Mouse (Mus musculus): ENCODE data around the gene Lin7a. TPM values are rescaled to one million over a fixed set of nuclear protein-coding genes. Genes with fewer than 3 reads are reported as not detected.

Gene Lin7a
- polyA plus RNA-seq, 1 experiment from 2014 or later, result 1.0 TPM

DNA sequence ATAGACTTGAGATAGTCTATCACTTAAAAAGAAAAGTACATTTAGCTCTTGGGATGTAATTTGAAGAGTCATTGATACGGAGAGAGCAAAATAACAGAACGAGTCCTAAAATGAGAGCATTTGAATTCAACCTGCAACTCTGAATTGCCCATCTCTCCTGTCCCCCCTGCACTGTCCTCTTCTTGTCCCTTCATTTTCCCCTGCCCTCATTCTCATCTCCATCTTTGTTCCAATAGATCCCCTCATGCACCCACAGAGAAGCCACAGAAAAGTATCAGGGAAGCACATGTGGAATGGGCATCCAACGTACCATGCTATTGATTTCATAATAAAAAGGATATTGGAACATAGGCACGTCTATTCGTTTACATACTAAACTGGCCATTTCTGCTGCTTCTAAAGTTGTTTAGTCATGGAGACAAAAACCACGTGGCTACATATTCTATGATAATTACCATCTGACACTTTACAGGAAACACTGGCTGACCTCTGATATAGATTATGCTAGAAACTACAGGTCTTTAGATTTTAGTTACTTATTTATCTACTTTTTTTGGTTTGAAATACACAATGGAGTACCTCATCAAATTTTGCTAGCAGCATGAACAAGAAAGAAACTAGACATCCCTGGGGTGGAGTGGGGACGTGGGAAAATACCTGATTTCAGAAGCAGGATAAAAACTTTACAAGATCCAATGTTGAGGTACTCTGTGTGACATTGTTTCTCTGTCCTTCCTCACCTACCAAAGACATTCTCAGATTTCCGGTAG, 41.2 kb upstream of the Lin7a start:
- Histone ChIP-seq H3K9ac (no peak overlapping the region), H3K27ac (no peak overlapping the region), H3K4me1 (replicated peaks) (no peaks in the 10 kb centered on the region), H3K4me2 (no peak overlapping the region), H3K9me3 (replicated peaks) (no peaks in the 10 kb centered on the region), H3K36me3 (no peaks in the 10 kb centered on the region), H3K27me3 (no peaks in the 10 kb centered on the region), H3K4me3 (replicated peaks) (no peak overlapping the region)
- 59% methylated on average over 8 of the region's 8 CpGs for WGBS (ENCODE audit: insufficient replicate concordance)
- ATAC-seq (ENCODE audit: low read depth) (no peak), DNase-seq (no peak)

DNA sequence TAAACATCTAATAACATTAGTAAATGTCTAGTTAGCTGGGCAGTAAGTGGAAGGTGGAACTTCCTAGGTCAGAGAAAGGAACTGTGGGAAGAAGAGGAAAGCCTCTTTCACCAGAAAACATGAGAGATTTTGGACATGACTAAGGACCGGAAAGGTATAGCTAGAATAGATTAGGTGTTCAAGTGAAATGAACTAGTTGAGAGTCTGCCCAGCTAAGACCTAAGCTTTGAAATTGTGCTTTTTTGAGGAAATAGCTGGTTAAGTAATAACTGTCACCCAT, 40.7 kb upstream of the Lin7a start:
- Histone ChIP-seq H3K9me3 (replicated peaks) (no peaks in the 10 kb centered on the region), H3K27ac (no peak overlapping the region), H3K4me3 (replicated peaks) (no peak overlapping the region), H3K4me2 (no peak overlapping the region), H3K4me1 (replicated peaks) (no peaks in the 10 kb centered on the region), H3K27me3 (no peaks in the 10 kb centered on the region), H3K9ac (no peak overlapping the region), H3K36me3 (no peaks in the 10 kb centered on the region)
- 81% methylated on average over 1 of the region's 1 CpGs for WGBS (ENCODE audit: insufficient replicate concordance)
- DNase-seq, result no peak
- ATAC-seq (ENCODE audit: low read depth), result no peak

DNA sequence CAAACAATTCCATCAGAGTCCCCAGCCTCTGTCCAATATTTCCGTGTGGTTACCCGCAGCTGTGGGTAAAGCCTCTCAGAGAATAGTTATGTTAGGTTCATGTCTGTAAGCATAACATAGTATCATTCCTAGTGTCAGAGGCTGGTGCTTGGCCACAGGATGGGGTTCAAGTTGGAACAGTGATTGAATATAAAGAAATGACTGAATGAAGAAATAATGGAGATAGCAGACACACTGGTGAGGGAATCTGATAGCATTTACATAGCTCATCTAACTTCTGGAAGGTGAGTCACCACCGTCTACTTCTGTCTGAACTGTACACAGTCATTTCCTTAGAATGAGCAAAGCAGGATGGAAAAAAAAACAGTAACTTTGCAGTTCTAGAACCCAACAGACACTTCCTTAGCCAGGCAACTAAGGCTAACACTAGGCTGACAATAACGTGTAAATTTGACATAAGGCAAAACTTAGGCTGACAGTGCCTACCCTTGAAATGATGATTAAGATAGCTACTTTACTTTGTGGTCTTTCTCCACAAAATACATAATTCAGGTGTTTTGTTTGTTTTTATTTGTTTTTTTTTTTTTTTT, 40.0 kb upstream of the Lin7a start:
- H3K27me3 ChIP-seq, result no peaks in the 10 kb centered on the region
- no peak overlapping the region for H3K4me3 ChIP-seq (replicated peaks)
- H3K4me1 ChIP-seq (replicated peaks), result no peaks in the 10 kb centered on the region
- DNase-seq (no peak), ATAC-seq (ENCODE audit: low read depth) (no peak)
- no peaks in the 10 kb centered on the region for H3K9me3 ChIP-seq (replicated peaks)
- no peak overlapping the region for H3K9ac ChIP-seq
- no peaks in the 10 kb centered on the region for H3K36me3 ChIP-seq
- 64% methylated on average over 4 of the region's 4 CpGs for WGBS (ENCODE audit: insufficient replicate concordance)
- no peak overlapping the region for H3K27ac ChIP-seq
- H3K4me2 ChIP-seq, result no peak overlapping the region

DNA sequence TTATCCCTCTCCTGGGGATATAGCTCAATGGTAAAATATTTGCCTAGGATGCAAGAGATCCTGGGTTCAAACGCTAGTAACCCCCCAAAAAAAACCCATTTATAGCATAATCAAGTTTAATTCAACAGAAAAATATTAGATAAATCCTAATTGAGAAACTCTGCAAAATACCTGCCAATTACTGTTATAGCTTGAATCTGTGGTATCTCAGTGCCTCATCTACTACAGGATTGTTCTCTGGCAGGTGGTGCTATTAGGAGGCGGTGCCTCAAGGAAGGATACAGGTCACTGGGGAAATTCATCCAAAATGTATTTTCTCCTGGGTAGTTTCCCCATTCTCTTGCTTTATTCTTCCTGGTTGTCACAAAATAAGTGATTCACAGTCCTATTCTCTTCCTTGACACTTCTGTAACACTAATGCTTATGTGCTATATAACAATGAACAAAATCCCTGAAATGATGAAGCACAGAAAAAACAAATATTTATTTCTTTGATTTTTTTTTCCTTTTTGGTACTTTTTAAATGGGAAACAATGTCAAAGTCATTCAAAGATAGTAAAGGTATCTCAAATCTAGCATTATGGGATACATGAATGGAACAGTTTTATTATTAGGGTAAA, 38.9 kb upstream of the Lin7a start:
- Histone ChIP-seq H3K4me3 (replicated peaks) (no peak overlapping the region), H3K9ac (no peak overlapping the region), H3K27me3 (no peaks in the 10 kb centered on the region), H3K4me1 (replicated peaks) (no peaks in the 10 kb centered on the region), H3K9me3 (replicated peaks) (no peaks in the 10 kb centered on the region), H3K36me3 (no peaks in the 10 kb centered on the region), H3K27ac (no peak overlapping the region), H3K4me2 (no peak overlapping the region)
- ATAC-seq (ENCODE audit: low read depth) (no peak), DNase-seq (no peak)
- WGBS (ENCODE audit: insufficient replicate concordance), result 75% methylated on average over 2 of the region's 2 CpGs

DNA sequence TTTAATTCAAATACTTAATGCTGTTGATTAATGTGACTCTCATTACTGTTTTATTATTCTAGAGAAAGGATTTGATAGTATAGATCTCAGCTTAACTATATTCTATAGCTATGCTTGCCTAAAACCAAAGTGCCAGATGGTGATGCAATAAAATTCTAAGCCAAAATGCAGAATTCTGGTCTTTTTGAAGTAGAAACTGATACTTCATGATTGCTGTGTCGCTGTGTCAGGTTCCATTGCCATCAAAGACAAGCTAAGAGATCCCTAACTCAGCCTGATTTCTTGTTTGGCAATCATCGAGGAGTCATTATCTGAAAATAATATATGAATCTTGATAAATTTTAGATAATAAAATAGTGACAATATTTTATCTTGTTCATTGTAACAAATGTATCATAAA, 38.3 kb upstream of the Lin7a start:
- no peak overlapping the region for H3K4me2 ChIP-seq
- ATAC-seq (ENCODE audit: low read depth) (no peak), DNase-seq (no peak)
- no peak overlapping the region for H3K9ac ChIP-seq
- no peak overlapping the region for H3K4me3 ChIP-seq (replicated peaks)
- no peaks in the 10 kb centered on the region for H3K36me3 ChIP-seq
- 59% methylated on average over 2 of the region's 2 CpGs for WGBS (ENCODE audit: insufficient replicate concordance)
- no peaks in the 10 kb centered on the region for H3K4me1 ChIP-seq (replicated peaks)
- H3K27ac ChIP-seq, result no peak overlapping the region
- H3K27me3 ChIP-seq, result no peaks in the 10 kb centered on the region
- H3K9me3 ChIP-seq (replicated peaks), result no peaks in the 10 kb centered on the region

DNA sequence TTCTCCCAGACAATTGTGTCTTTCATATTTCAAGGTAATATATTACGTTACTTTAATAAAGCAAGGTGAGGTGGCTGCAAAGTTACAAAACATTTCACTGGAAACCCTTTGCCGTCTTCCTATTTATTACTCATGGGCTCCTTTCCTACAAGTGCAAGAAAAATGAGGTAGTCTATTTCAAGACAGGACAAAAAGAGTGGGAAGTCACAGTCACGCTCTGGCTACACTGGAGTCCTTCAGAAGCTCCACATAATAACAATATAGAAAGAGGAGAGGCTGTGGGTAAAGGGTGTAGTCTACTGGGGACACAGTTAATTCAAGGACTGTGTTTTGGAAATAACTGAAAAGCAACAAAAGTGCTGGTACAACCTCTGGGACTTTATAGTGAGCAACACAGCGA, 37.7 kb upstream of the Lin7a start:
- WGBS (ENCODE audit: insufficient replicate concordance), result 66% methylated on average over 4 of the region's 4 CpGs
- no peak overlapping the region for H3K27ac ChIP-seq
- H3K9ac ChIP-seq, result no peak overlapping the region
- ATAC-seq (ENCODE audit: low read depth) (no peak), DNase-seq (no peak)
- H3K4me3 ChIP-seq (replicated peaks), result no peak overlapping the region
- no peak overlapping the region for H3K4me2 ChIP-seq
- no peaks in the 10 kb centered on the region for H3K27me3 ChIP-seq
- H3K36me3 ChIP-seq, result no peaks in the 10 kb centered on the region
- no peaks in the 10 kb centered on the region for H3K4me1 ChIP-seq (replicated peaks)
- H3K9me3 ChIP-seq (replicated peaks), result no peaks in the 10 kb centered on the region

DNA sequence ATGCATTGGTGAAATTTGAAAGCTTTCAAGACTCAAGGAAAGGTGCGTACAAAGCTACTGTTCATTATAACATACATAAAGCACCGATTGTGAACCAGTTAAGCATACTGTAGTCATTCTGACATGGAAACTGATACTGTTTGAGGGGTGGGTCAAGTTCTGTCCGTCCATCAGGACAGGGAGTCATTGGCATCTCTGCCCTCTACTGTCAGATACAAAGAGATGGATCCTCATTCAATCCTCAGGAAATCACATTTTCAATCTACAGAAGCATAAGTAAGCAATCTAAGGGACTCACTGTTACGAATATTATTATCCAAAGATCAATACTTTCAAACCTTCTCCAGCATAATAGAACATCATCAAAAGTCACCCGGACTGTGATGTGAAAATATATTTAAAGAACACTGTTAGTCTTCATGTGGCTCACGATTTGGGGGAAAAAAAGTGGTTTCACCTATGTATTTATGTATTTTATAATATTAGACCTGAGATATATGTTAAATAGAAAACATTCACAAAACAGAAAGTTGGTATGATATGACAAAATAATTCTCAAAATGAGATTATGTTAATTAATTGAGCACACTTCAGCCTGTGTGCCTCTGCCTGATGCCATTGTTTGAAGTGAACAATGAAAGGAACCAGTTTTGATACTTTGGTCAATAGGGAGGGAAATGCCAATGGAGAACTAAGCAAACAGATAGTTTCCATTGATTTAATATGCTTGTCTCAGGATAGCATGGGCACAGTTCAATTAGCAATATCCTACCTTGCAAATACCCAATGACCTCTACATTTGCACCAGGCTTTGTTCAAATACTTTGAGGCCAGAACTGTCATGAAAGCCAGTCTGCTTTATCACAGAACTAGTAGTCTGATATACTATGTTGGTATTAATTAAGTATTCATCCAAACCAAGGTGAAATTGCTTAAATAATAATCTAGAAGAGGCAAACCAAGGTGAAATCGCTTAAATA, 36.8 kb upstream of the Lin7a start:
- Histone ChIP-seq H3K4me3 (replicated peaks) (no peak overlapping the region), H3K36me3 (no peaks in the 10 kb centered on the region), H3K9ac (no peak overlapping the region), H3K4me1 (replicated peaks) (no peaks in the 10 kb centered on the region), H3K4me2 (no peak overlapping the region), H3K27me3 (no peaks in the 10 kb centered on the region), H3K9me3 (replicated peaks) (no peaks in the 10 kb centered on the region), H3K27ac (no peak overlapping the region)
- 56% methylated on average over 7 of the region's 7 CpGs for WGBS (ENCODE audit: insufficient replicate concordance)
- ATAC-seq (ENCODE audit: low read depth) (no peak), DNase-seq (no peak)

DNA sequence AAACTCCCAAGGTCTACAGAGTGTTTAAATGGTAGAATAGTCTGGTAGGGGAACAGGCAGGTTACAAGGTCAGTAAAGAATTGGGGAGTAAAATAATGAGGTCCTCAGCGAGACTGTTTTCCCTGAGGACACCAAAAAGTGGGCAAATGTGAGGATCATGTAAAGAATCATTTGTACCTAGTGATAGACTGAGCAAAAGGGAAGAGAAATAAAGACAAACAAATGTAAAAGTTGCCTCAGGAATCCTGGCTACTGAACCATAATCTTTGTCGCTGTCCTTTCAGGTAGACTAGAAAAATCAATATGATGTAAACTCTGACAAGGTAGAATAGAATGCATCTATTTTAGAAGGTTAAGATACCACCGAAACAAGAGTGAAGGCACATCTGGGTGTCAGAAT, 36.0 kb upstream of the Lin7a start:
- ATAC-seq (ENCODE audit: low read depth) (no peak), DNase-seq (no peak)
- Histone ChIP-seq H3K36me3 (no peaks in the 10 kb centered on the region), H3K9me3 (replicated peaks) (no peaks in the 10 kb centered on the region), H3K27me3 (no peaks in the 10 kb centered on the region), H3K4me2 (no peak overlapping the region), H3K27ac (no peak overlapping the region), H3K4me1 (replicated peaks) (no peaks in the 10 kb centered on the region), H3K9ac (no peak overlapping the region), H3K4me3 (replicated peaks) (no peak overlapping the region)
- 58% methylated on average over 3 of the region's 3 CpGs for WGBS (ENCODE audit: insufficient replicate concordance)

DNA sequence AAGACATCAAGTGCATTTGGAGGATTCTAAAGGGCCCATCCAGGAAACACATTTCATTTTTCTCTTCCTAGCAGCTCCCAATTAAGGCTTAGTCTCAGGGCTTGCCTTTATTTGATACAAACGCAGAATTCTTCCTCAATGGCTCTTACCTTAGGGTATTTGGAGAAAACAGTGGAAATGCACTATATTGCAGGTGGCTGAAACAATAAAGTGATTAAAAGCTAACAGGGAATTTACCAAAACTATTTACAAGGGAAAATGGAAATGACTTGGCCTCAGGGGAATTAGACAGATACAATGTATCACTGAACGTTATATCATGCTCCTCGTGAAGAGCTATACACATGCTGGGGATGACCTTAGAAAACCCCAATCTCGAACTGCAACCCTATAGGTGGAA, 35.3 kb upstream of the Lin7a start:
- Histone ChIP-seq H3K4me2 (no peak overlapping the region), H3K4me3 (replicated peaks) (no peak overlapping the region), H3K27ac (no peak overlapping the region), H3K36me3 (no peaks in the 10 kb centered on the region), H3K27me3 (no peaks in the 10 kb centered on the region), H3K9me3 (replicated peaks) (no peaks in the 10 kb centered on the region), H3K4me1 (replicated peaks) (no peaks in the 10 kb centered on the region), H3K9ac (no peak overlapping the region)
- ATAC-seq (ENCODE audit: low read depth), result no peak
- 61% methylated on average over 4 of the region's 4 CpGs for WGBS (ENCODE audit: insufficient replicate concordance)
- DNase-seq, result no peak

DNA sequence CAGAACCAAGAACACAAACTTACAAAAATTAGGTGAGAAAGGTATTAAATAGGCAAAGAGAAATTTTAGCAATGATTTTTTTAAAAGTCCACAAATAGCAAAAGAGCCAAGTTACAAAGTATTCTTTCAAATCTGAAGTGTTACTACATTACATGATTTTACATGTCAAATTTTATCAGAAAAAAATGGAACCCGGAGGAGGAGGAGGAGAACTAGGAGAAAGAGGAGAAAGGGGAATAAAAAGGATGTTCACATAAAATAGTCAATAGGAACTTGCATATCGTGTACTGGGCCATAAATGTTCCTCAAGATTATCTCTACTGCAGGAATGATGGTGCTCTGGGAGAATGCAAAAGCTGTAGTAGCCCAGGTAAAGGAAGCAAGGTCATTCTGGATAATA, 34.4 kb upstream of the Lin7a start:
- no peaks in the 10 kb centered on the region for H3K4me1 ChIP-seq (replicated peaks)
- H3K9ac ChIP-seq, result no peak overlapping the region
- H3K36me3 ChIP-seq, result no peaks in the 10 kb centered on the region
- no peak overlapping the region for H3K27ac ChIP-seq
- H3K4me3 ChIP-seq (replicated peaks), result no peak overlapping the region
- DNase-seq, result no peak
- no peak overlapping the region for H3K4me2 ChIP-seq
- no peak for ATAC-seq (ENCODE audit: low read depth)
- H3K9me3 ChIP-seq (replicated peaks), result no peaks in the 10 kb centered on the region
- 55% methylated on average over 2 of the region's 2 CpGs for WGBS (ENCODE audit: insufficient replicate concordance)
- no peaks in the 10 kb centered on the region for H3K27me3 ChIP-seq

DNA sequence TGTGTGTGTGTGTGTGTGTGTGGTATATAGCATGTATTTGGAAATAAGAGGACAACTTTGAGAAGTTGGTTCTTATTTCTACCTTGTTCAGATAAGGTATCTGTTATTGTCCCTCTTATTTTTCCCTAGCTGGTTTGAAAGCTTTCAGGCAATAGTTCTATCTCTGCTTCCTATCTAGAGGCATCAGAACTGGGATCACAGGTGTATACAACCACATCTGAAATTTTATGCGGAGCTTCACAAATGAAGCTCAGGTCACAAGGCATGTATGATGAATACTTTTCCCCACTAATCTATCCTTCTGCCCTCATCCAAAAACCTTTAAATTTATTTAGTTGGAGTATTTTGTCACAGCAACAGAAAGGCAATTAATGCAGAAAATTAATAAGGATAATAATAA, 33.8 kb upstream of the Lin7a start:
- no peaks in the 10 kb centered on the region for H3K4me1 ChIP-seq (replicated peaks)
- H3K9me3 ChIP-seq (replicated peaks), result no peaks in the 10 kb centered on the region
- DNase-seq, result no peak
- ATAC-seq (ENCODE audit: low read depth), result no peak
- no peak overlapping the region for H3K9ac ChIP-seq
- no peaks in the 10 kb centered on the region for H3K27me3 ChIP-seq
- H3K36me3 ChIP-seq, result no peaks in the 10 kb centered on the region
- H3K4me3 ChIP-seq (replicated peaks), result no peak overlapping the region
- no peak overlapping the region for H3K4me2 ChIP-seq
- H3K27ac ChIP-seq, result no peak overlapping the region
- WGBS (ENCODE audit: insufficient replicate concordance), result 72% methylated on average over 1 of the region's 1 CpGs
